13 mouse cellular contexts compared by ENCODE assay signal in genomic region chr10:122581096-122581495, GRCm38 (mm10).
DNase-seq lines count a peak whose midpoint lies in the region; ATAC-seq and TF ChIP-seq lines count a peak whose summit lies in the region.
"Had no signal": no experiment of that assay in that cellular context is flagged by ENCODE, and none has a peak within 500 bp of the region (broad histone marks: within the 10 kb centered on the region; RNA-seq: fewer than 3 reads in every experiment).

No protein-coding gene starts in this region.

- no peaks in the 10 kb centered on the region for H3K36me3 ChIP-seq in forebrain, postnatal 0 days (ENCODE audit: insufficient read depth)
- no peaks in the 10 kb centered on the region for H3K36me3 ChIP-seq in forebrain, embryonic 10.5 days (replicated peaks)
- H3K36me3 ChIP-seq in ES-E14 (ENCODE audit: control insufficient read depth, insufficient read depth, low read length, poor library complexity, severe bottlenecking) = no peaks in the 10 kb centered on the region
- H3K36me3 ChIP-seq: limb, embryonic 15.5 days had no signal

- no peak overlapping the region for H3K4me3 ChIP-seq in forebrain, postnatal 0 days (ENCODE audit: low read depth, low read length)
- H3K4me3 ChIP-seq in forebrain, embryonic 10.5 days = no peak overlapping the region
- H3K4me3 ChIP-seq in lung, adult 2 months (replicated peaks; ENCODE audit: extremely low read depth, low read depth, low read length) = no peak overlapping the region
- no peak overlapping the region for H3K4me3 ChIP-seq in ES-E14 (ENCODE audit: insufficient read depth in 1 of 2, low read depth in 1 of 2, low read length in 2 of 2, poor library complexity in 1 of 2, severe bottlenecking in 1 of 2)
- H3K4me3 ChIP-seq: limb, embryonic 15.5 days had no signal

- no peak overlapping the region for H3K27ac ChIP-seq in forebrain, postnatal 0 days (ENCODE audit: low read depth, low read length)
- no peak overlapping the region for H3K27ac ChIP-seq in forebrain, embryonic 10.5 days
- no peak overlapping the region for H3K27ac ChIP-seq in ES-E14 (ENCODE audit: insufficient read depth, low read depth, low read length, poor library complexity, severe bottlenecking)
- H3K27ac ChIP-seq: limb, embryonic 15.5 days had no signal

- H3K4me2 ChIP-seq in forebrain, postnatal 0 days (ENCODE audit: low read depth) = no peak overlapping the region
- H3K4me2 ChIP-seq: limb, embryonic 15.5 days had no signal

- in situ Hi-C loops in ES-E14 (cut with MboI; ENCODE audit: low sequenced_read_pairs in 2 of 2, unreplicated experiment in 2 of 2) = no loop called here

- DNase-seq in forebrain, postnatal 0 days = no peak
- DNase-seq in forebrain, embryonic 10.5 days (ENCODE audit: extremely low spot score, low spot score) = no peak
- no peak for DNase-seq in lung, adult 2 months
- DNase-seq in lung, postnatal 10 days = no peak
- no peak for DNase-seq in ES-E14 (ENCODE audit: low read depth, low spot score)
- no peak for DNase-seq in gastrocnemius, postnatal 25 days
- no peak for DNase-seq in adrenal gland, postnatal 10 days
- DNase-seq: adrenal gland, postnatal 14 days; cerebellum, adult 18-20 months; heart, postnatal 14 days had no signal

- TF ChIP-seq POLR2A in lung, adult 2 months (IDR thresholded peaks at IDR 0.05; ENCODE audit: borderline replicate concordance, extremely low read depth, low read depth, low read length) = no peak

- no peak for ATAC-seq in forebrain, postnatal 0 days
- ATAC-seq in megakaryocyte progenitor cell, adult 5-6 weeks (replicated peaks; ENCODE audit: poor library complexity) = peak; percentile 56; the same call in 1 of the 2 replicates
- ATAC-seq: forebrain, embryonic 16.5 days had no signal

- 0 out of 2 replicates have a peak, but pooled peaks have one; percentile 8 for TF ChIP-seq CTCF in forebrain, postnatal 0 days (IDR thresholded peaks at IDR 0.05; ENCODE audit: low read depth)
- peak; percentile 32; the same call in 1 of the 2 replicates for TF ChIP-seq CTCF in lung, adult 2 months (IDR thresholded peaks at IDR 0.05; ENCODE audit: insufficient read depth, low read length)

- H3K27me3 ChIP-seq in forebrain, postnatal 0 days (ENCODE audit: insufficient read depth, low read length) = no peaks in the 10 kb centered on the region
- H3K27me3 ChIP-seq in forebrain, embryonic 10.5 days (ENCODE audit: poor library complexity, severe bottlenecking) = no peaks in the 10 kb centered on the region
- H3K27me3 ChIP-seq: limb, embryonic 15.5 days had no signal

- H3K9me3 ChIP-seq in forebrain, postnatal 0 days (ENCODE audit: low read length) = no peaks in the 10 kb centered on the region
- H3K9me3 ChIP-seq in forebrain, embryonic 10.5 days = no peaks in the 10 kb centered on the region
- H3K9me3 ChIP-seq in ES-E14 (ENCODE audit: control insufficient read depth, insufficient read depth, low read depth, low read length) = no peaks in the 10 kb centered on the region
- H3K9me3 ChIP-seq: limb, embryonic 15.5 days had no signal

- no peak overlapping the region for H3K9ac ChIP-seq in forebrain, postnatal 0 days
- no peak overlapping the region for H3K9ac ChIP-seq in ES-E14 (ENCODE audit: insufficient read depth, low read depth, low read length, poor library complexity, severe bottlenecking)
- H3K9ac ChIP-seq: limb, embryonic 15.5 days had no signal

- H3K4me1 ChIP-seq in forebrain, postnatal 0 days (ENCODE audit: insufficient read depth) = no peaks in the 10 kb centered on the region
- no peaks in the 10 kb centered on the region for H3K4me1 ChIP-seq in forebrain, embryonic 10.5 days
- no peaks in the 10 kb centered on the region for H3K4me1 ChIP-seq in lung, adult 2 months (ENCODE audit: control insufficient read depth, insufficient read depth, low read length)
- peaks cover 2 to 3% of the 10 kb centered on the region in 2 experiments; a peak in 1 of 4 replicates for H3K4me1 ChIP-seq in ES-E14 (ENCODE audit: control insufficient read depth in 2 of 2, insufficient read depth in 2 of 2, low read length in 2 of 2, poor library complexity in 1 of 2)
- H3K4me1 ChIP-seq: limb, embryonic 15.5 days had no signal

- 91% methylated on average over 7 of the region's 7 CpGs for WGBS in forebrain, postnatal 0 days
- 82% methylated on average over 7 of the region's 7 CpGs for WGBS in forebrain, embryonic 10.5 days
- 89% methylated on average over 7 of the region's 7 CpGs for WGBS in lung, adult 2 months

TF ChIP-seq in ES-E14, 5 proteins besides CTCF, POLR2A, EP300 and RAD21:
- TF ChIP-seq MAFK (IDR thresholded peaks at IDR 0.05; ENCODE audit: insufficient read depth, low read depth, low read length) (no peak), ZC3H11A (IDR thresholded peaks at IDR 0.05; ENCODE audit: borderline replicate concordance, low read depth, low read length) (0 out of 2 replicates have a peak, but pooled peaks have one; percentile 15)
